ENCODE assay signal across 8 mouse cellular contexts in genomic region chr10:76346589-76346988, GRCm38 (mm10). TPM values are rescaled to one million over a fixed set of nuclear protein-coding genes. Genes with fewer than 3 reads are reported as not detected.
DNase-seq lines count a peak whose midpoint lies in the region; ATAC-seq and TF ChIP-seq lines count a peak whose summit lies in the region.

No protein-coding gene starts in this region.

- TF ChIP-seq CTCF in G1E (IDR thresholded peaks at IDR 0.05; ENCODE audit: low read depth, low read length), result peak; percentile 47; the same call in 1 of the 2 replicates

- DNase-seq in G1E (ENCODE audit: low spot score), result no peak
- peak; percentile 42 for DNase-seq in cerebellum, adult 8-10 months
- peak; percentile 77 for DNase-seq in lung, postnatal 10 days
- peak; percentile 64 for DNase-seq in retina, postnatal 1 day
- DNase-seq in yolk sac, embryonic 10.5 days (ENCODE audit: low spot score), result no peak

- WGBS in heart, embryonic 11.5 days (ENCODE audit: insufficient replicate concordance), result 4% methylated on average over 4 of the region's 4 CpGs
- WGBS in kidney, embryonic 16.5 days, result 16% methylated on average over 4 of the region's 4 CpGs

- H3K36me3 ChIP-seq in G1E (replicated peaks), result peaks cover 28% of the 10 kb centered on the region
- peaks cover 12% of the 10 kb centered on the region for H3K36me3 ChIP-seq in heart, embryonic 11.5 days (ENCODE audit: control insufficient read depth, insufficient read depth, low read length)
- H3K36me3 ChIP-seq in kidney, embryonic 16.5 days (ENCODE audit: insufficient read depth, low read length), result peaks cover 17% of the 10 kb centered on the region

- peak overlapping the region; percentile 78; the same call in 1 of the 2 replicates for H3K4me3 ChIP-seq in G1E (ENCODE audit: low read depth, low read length)
- peak overlapping the region; percentile 78; the same call in 1 of the 2 replicates for H3K4me3 ChIP-seq in heart, embryonic 11.5 days (ENCODE audit: low read depth, low read length)
- peak overlapping the region; percentile 69 for H3K4me3 ChIP-seq in kidney, embryonic 16.5 days (ENCODE audit: low read length)

- H3K27me3 ChIP-seq in G1E (ENCODE audit: insufficient read depth, low read length), result peaks cover 15% of the 10 kb centered on the region
- no peaks in the 10 kb centered on the region for H3K27me3 ChIP-seq in heart, embryonic 11.5 days (ENCODE audit: control insufficient read depth, insufficient read depth, low read length)
- no peaks in the 10 kb centered on the region for H3K27me3 ChIP-seq in kidney, embryonic 16.5 days (ENCODE audit: insufficient read depth, low read length)

- peak; percentile 24 for ATAC-seq in CD4-positive, CD25-positive, alpha-beta regulatory T cell, adult 4 months
- ATAC-seq in G1E (ENCODE audit: extremely low read depth, insufficient number of reproducible peaks, low FRiP score, poor library complexity, severe bottlenecking), result no peak
- ATAC-seq in heart, embryonic 11.5 days (replicated peaks; ENCODE audit: insufficient number of reproducible peaks, low FRiP score, low TSS enrichment), result no peak
- ATAC-seq in kidney, embryonic 16.5 days (ENCODE audit: low FRiP score, low TSS enrichment), result no peak

- no peak overlapping the region for H3K27ac ChIP-seq in heart, embryonic 11.5 days (ENCODE audit: low read depth, low read length)
- H3K27ac ChIP-seq in kidney, embryonic 16.5 days (ENCODE audit: low read length), result 0 out of 2 replicates have a peak overlapping the region, but pooled peaks have one; percentile 12

- H3K4me2 ChIP-seq in heart, embryonic 11.5 days, result peak overlapping the region; percentile 71
- H3K4me2 ChIP-seq in kidney, embryonic 16.5 days (replicated peaks; ENCODE audit: low read depth, low read length), result peak overlapping the region; percentile 66

- H3K9ac ChIP-seq in heart, embryonic 11.5 days (ENCODE audit: low read depth, low read length), result no peak overlapping the region
- peak overlapping the region; percentile 23; the same call in 1 of the 2 replicates for H3K9ac ChIP-seq in kidney, embryonic 16.5 days (replicated peaks; ENCODE audit: low read length)

- no peaks in the 10 kb centered on the region for H3K9me3 ChIP-seq in G1E (replicated peaks)
- H3K9me3 ChIP-seq in heart, embryonic 11.5 days (replicated peaks; ENCODE audit: control insufficient read depth, low read length), result no peaks in the 10 kb centered on the region
- H3K9me3 ChIP-seq in kidney, embryonic 16.5 days (ENCODE audit: low read length), result peaks cover 4% of the 10 kb centered on the region; the same call in 1 of the 2 replicates

- H3K4me1 ChIP-seq in G1E (ENCODE audit: insufficient read depth, low read depth, low read length), result peaks cover 20% of the 10 kb centered on the region
- peaks cover 12% of the 10 kb centered on the region for H3K4me1 ChIP-seq in heart, embryonic 11.5 days (ENCODE audit: control insufficient read depth, insufficient read depth, low read length)
- H3K4me1 ChIP-seq in kidney, embryonic 16.5 days (ENCODE audit: insufficient read depth, low read length), result peaks cover 16% of the 10 kb centered on the region

RNA-seq across cellular contexts. Expression of gene Dip2a, which starts 1.5 kb away (rescaled TPM):
- 1 to 10 TPM; 2.0 to 2.6 TPM for polyA plus RNA-seq in CD4-positive, CD25-positive, alpha-beta regulatory T cell, adult 4 months (2017; shearing (Covaris generic))
- total RNA-seq in G1E (2014; fragmentation: Nextera tagmentation), result 2.6 and 2.8 TPM in 2 replicates
- 2.6 and 4.3 TPM in 2 replicates for total RNA-seq in G1E (2017)
- 1.1 and 1.5 TPM in 2 replicates for polyA plus RNA-seq in G1E (2012)
- polyA plus RNA-seq in heart, embryonic 11.5 days (2014; fragmentation: Nextera tagmentation; extraction: Ambion mirVana), result 5.6 and 5.7 TPM in 2 replicates
- 11.7 and 12.2 TPM in 2 replicates for polyA plus RNA-seq in kidney, embryonic 16.5 days (2015; fragmentation: Nextera tagmentation; extraction: Ambion mirVana)

Comparison
In these comparisons a context has a peak if more than half of its experiments do, and no peak if none do; other contexts are left out.
1. DNase-seq: peak in cerebellum, adult 8-10 months (single experiment), lung, postnatal 10 days (single experiment) and retina, postnatal 1 day (single experiment); none in G1E (single experiment) and yolk sac, embryonic 10.5 days (single experiment).
2. Peak in every context shown above with its lines, with median percentiles within 50 percentile points of each other: H3K4me3 ChIP-seq.